Mouse (Mus musculus): ENCODE data around the gene Mrpl10. TPM values are rescaled to one million over a fixed set of nuclear protein-coding genes. Genes with fewer than 3 reads are reported as not detected.

Gene Mrpl10
- total RNA-seq (2014; rRNA removed; ENCODE audit: low replicate concordance) = 77.7 and 81.2 TPM in 2 replicates
- 67.0 and 67.3 TPM in 2 replicates for polyA plus RNA-seq (2015; fragmentation: Nextera tagmentation; extraction: Ambion mirVana)

GRCm38 (mm10) chr11:97041022-97041899, at the start of gene Mrpl10, which contains the start of gene Lrrc46:
Gene Mrpl10 (plus strand): TSS chr11:97041560.
Gene Lrrc46 (minus strand): TSS chr11:97041407.
- H3K4me1 ChIP-seq (ENCODE audit: control insufficient read depth, insufficient read depth) = peaks cover 10% of the 10 kb centered on the region
- peak within 1 kb of the TSS; percentile 76 for H3K27ac ChIP-seq (ENCODE audit: low read depth)
- ATAC-seq (ENCODE audit: insufficient read depth, low read depth) = peak; percentile 89
- peak within 1 kb of the TSS; percentile 76 for H3K4me3 ChIP-seq (ENCODE audit: low read depth, low read length)
- under 1% methylated on average over 48 of the region's 48 CpGs for WGBS
- H3K36me3 ChIP-seq (replicated peaks; ENCODE audit: control insufficient read depth, insufficient read depth, low read length) = no peaks in the 10 kb centered on the region
- H3K9me3 ChIP-seq (replicated peaks; ENCODE audit: control insufficient read depth, low read length) = no peaks in the 10 kb centered on the region
- peak within 1 kb of the TSS; percentile 89 for H3K4me2 ChIP-seq (ENCODE audit: low read depth, low read length)
- DNase-seq (ENCODE audit: low spot score) = peak; percentile 92
- H3K27me3 ChIP-seq (ENCODE audit: control insufficient read depth, insufficient read depth, low read length) = no peaks in the 10 kb centered on the region
- peak within 1 kb of the TSS; percentile 89 for H3K9ac ChIP-seq (replicated peaks; ENCODE audit: low read depth, low read length)
- TF ChIP-seq EP300 (IDR thresholded peaks at IDR 0.05; ENCODE audit: low read depth) (0 out of 2 replicates have a peak, but pooled peaks have one; percentile 69), CTCF (IDR thresholded peaks at IDR 0.05; ENCODE audit: low read depth) (no peak)

- Histone ChIP-seq H3K27me3 (ENCODE audit: control insufficient read depth, insufficient read depth, low read length) (peaks cover 59% of the 10 kb centered on the region), H3K9me3 (replicated peaks; ENCODE audit: control insufficient read depth, low read length) (no peaks in the 10 kb centered on the region), H3K36me3 (replicated peaks; ENCODE audit: control insufficient read depth, insufficient read depth, low read length) (no peaks in the 10 kb centered on the region), H3K4me2 (ENCODE audit: low read depth, low read length) (no peak overlapping the region), H3K9ac (replicated peaks; ENCODE audit: low read depth, low read length) (no peak overlapping the region), H3K4me1 (ENCODE audit: control insufficient read depth, insufficient read depth) (no peaks in the 10 kb centered on the region; the same call in 1 of the 2 replicates), H3K4me3 (ENCODE audit: low read depth, low read length) (no peak overlapping the region), H3K27ac (ENCODE audit: low read depth) (no peak overlapping the region)
- TF ChIP-seq EP300 (IDR thresholded peaks at IDR 0.05; ENCODE audit: low read depth) (no peak), CTCF (IDR thresholded peaks at IDR 0.05; ENCODE audit: low read depth) (no peak)
- DNase-seq (ENCODE audit: low spot score) = no peak
- ATAC-seq (ENCODE audit: insufficient read depth, low read depth) = no peak
- 34% methylated on average over 8 of the region's 8 CpGs for whole genome bisulfite sequencing
Observed at GRCm38 (mm10) chr11:96992722-96993311, 48.5 kb upstream of the Mrpl10 start.

GRCm38 (mm10) chr11:96995031-96995430, 46.3 kb upstream of the Mrpl10 start:
- no peak overlapping the region for H3K4me3 ChIP-seq (ENCODE audit: low read depth, low read length)
- no peak overlapping the region for H3K27ac ChIP-seq (ENCODE audit: low read depth)
- H3K36me3 ChIP-seq (replicated peaks; ENCODE audit: control insufficient read depth, insufficient read depth, low read length) = no peaks in the 10 kb centered on the region
- no peak for DNase-seq (ENCODE audit: low spot score)
- no peaks in the 10 kb centered on the region for H3K4me1 ChIP-seq (ENCODE audit: control insufficient read depth, insufficient read depth)
- H3K9me3 ChIP-seq (replicated peaks; ENCODE audit: control insufficient read depth, low read length) = no peaks in the 10 kb centered on the region
- TF ChIP-seq EP300 (IDR thresholded peaks at IDR 0.05; ENCODE audit: low read depth) (no peak), CTCF (IDR thresholded peaks at IDR 0.05; ENCODE audit: low read depth) (no peak)
- ATAC-seq (ENCODE audit: insufficient read depth, low read depth) = no peak
- WGBS = 36% methylated on average over 5 of the region's 5 CpGs
- H3K4me2 ChIP-seq (ENCODE audit: low read depth, low read length) = no peak overlapping the region
- H3K27me3 ChIP-seq (ENCODE audit: control insufficient read depth, insufficient read depth, low read length) = peaks cover 67% of the 10 kb centered on the region
- H3K9ac ChIP-seq (replicated peaks; ENCODE audit: low read depth, low read length) = no peak overlapping the region

- Histone ChIP-seq H3K9me3 (replicated peaks; ENCODE audit: control insufficient read depth, low read length) (no peaks in the 10 kb centered on the region), H3K4me3 (ENCODE audit: low read depth, low read length) (no peak overlapping the region), H3K4me2 (ENCODE audit: low read depth, low read length) (no peak overlapping the region), H3K9ac (replicated peaks; ENCODE audit: low read depth, low read length) (no peak overlapping the region), H3K4me1 (ENCODE audit: control insufficient read depth, insufficient read depth) (no peaks in the 10 kb centered on the region), H3K27me3 (ENCODE audit: control insufficient read depth, insufficient read depth, low read length) (peaks cover 74% of the 10 kb centered on the region), H3K27ac (ENCODE audit: low read depth) (no peak overlapping the region), H3K36me3 (replicated peaks; ENCODE audit: control insufficient read depth, insufficient read depth, low read length) (no peaks in the 10 kb centered on the region)
- DNase-seq (ENCODE audit: low spot score) (no peak), ATAC-seq (ENCODE audit: insufficient read depth, low read depth) (no peak)
- 63% methylated on average over 15 of the region's 15 CpGs for WGBS
- TF ChIP-seq EP300 (IDR thresholded peaks at IDR 0.05; ENCODE audit: low read depth) (no peak), CTCF (IDR thresholded peaks at IDR 0.05; ENCODE audit: low read depth) (no peak)
Observed at GRCm38 (mm10) chr11:96995836-96996772, 45.3 kb upstream of the Mrpl10 start.
